Mouse (Mus musculus): ENCODE results near the gene Susd3. TPM values are rescaled to one million over a fixed set of nuclear protein-coding genes. Genes with fewer than 3 reads are reported as not detected.

The Susd3 gene
- polyA plus RNA-seq, 1 experiment from 2014 or later = 44.8 TPM

DNA sequence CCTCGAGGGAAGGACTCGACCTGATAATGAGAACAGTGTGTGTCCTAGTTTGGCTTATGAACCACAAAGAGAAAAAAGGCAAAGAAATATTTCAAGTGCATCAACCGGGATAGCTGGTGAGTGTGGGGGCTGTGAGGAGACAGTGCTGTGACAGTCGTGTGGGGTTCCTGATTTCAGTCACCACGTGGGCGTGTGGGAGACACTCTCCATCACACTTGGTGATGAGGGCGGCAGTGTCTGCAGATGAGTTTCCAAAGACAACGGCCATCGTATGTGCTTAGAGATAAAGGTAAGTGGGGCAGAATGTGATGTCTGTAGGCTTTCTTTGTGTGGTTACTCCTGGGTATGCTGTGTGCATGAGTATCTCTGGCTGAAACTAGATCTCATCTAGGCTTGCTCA is 35.2 kb upstream of the Susd3 start:
- H3K9ac ChIP-seq (ENCODE audit: low read depth, low read length) = no peak overlapping the region
- TF ChIP-seq CTCF (IDR thresholded peaks at IDR 0.05; ENCODE audit: low read depth) = no peak
- no peaks in the 10 kb centered on the region for H3K4me1 ChIP-seq (replicated peaks; ENCODE audit: insufficient read depth, low read length)
- 76% methylated on average over 9 of the region's 9 CpGs for WGBS
- H3K27me3 ChIP-seq (ENCODE audit: insufficient read depth, low read length) = no peaks in the 10 kb centered on the region
- DNase-seq (ENCODE audit: low spot score) (no peak), ATAC-seq (replicated peaks; ENCODE audit: low FRiP score, low read depth) (no peak)
- H3K27ac ChIP-seq = no peak overlapping the region
- no peaks in the 10 kb centered on the region for H3K36me3 ChIP-seq (ENCODE audit: insufficient read depth, low read length)
- H3K9me3 ChIP-seq (replicated peaks; ENCODE audit: low read length) = no peaks in the 10 kb centered on the region
- H3K4me3 ChIP-seq (replicated peaks; ENCODE audit: low read depth, low read length) = no peak overlapping the region
- H3K4me2 ChIP-seq (ENCODE audit: low read length) = no peak overlapping the region

DNA sequence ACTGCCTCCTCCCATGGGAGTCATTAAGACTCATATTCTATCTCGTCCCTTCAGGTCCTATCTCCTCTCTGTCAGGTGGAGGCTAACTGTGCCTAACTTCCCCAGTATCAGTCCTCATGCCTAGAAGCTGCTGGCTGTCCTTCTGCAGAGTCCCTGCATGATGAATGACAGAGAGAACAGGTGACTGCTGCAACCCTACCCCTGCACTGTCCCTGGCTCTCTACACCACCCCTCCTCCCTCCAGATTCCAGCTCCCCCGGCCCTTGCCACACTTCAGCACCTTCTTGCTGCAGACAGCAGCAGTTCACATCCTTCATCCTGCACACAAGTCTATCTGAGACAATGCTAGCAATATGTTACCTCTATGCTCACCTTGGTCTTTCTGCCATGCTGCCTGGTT is 33.7 kb upstream of the Susd3 start:
- H3K4me3 ChIP-seq (replicated peaks; ENCODE audit: low read depth, low read length) = no peak overlapping the region
- TF ChIP-seq CTCF (IDR thresholded peaks at IDR 0.05; ENCODE audit: low read depth) = no peak
- H3K36me3 ChIP-seq (ENCODE audit: insufficient read depth, low read length) = no peaks in the 10 kb centered on the region
- no peaks in the 10 kb centered on the region for H3K9me3 ChIP-seq (replicated peaks; ENCODE audit: low read length)
- ATAC-seq (replicated peaks; ENCODE audit: low FRiP score, low read depth) = no peak
- H3K4me1 ChIP-seq (replicated peaks; ENCODE audit: insufficient read depth, low read length) = no peaks in the 10 kb centered on the region
- no peaks in the 10 kb centered on the region for H3K27me3 ChIP-seq (ENCODE audit: insufficient read depth, low read length)
- H3K4me2 ChIP-seq (ENCODE audit: low read length) = no peak overlapping the region
- no peak overlapping the region for H3K27ac ChIP-seq
- no peak for DNase-seq (ENCODE audit: low spot score)
- WGBS = 34% methylated on average over 2 of the region's 2 CpGs
- no peak overlapping the region for H3K9ac ChIP-seq (ENCODE audit: low read depth, low read length)

DNA sequence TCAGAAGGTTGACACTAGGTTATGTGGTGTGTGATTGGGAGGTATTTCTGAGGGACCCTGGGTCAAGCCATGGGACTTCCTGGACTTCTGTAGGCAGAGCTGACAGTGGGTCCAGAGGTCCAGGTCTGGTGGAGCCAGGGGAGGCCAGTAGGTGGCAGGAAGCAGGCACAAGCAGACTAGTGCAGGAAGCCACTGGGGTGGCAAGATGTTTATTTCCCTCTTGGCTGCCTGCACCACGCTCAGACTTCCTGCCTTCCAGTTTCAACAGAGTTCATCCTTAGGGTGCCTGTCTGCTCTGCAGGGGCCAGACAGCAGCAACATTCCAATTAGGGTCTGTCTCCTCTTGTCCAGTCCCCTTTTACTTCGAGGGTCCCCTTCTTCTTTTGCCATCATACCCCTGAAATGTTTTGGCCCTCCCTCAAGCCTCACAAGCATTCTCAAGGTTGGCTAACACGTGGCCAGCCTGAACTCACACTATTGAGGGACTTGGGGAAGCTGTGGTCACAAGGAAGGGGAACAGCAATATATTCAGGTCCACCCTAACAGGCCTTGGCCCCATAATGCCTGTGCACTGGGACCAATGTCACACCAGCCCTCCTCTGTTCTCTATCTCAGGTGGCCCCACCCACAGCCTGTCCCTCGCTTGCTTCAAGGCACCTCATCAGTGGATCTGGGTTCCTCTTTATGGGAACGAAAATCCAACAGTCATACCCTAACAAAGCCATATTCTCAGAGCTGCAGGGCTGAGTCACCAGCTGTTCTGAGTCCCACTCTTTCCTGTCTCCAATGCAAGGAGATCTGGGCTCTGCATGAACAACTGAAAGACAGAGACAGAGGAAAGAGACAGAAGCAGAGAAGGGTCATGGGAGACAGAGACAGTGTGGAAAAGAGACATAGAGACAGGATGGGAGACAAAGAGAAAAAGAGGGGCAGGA is 23.6 kb upstream of the Susd3 start:
- Histone ChIP-seq H3K36me3 (ENCODE audit: insufficient read depth, low read length) (no peaks in the 10 kb centered on the region), H3K27ac (no peak overlapping the region), H3K4me3 (replicated peaks; ENCODE audit: low read depth, low read length) (no peak overlapping the region), H3K4me2 (ENCODE audit: low read length) (no peak overlapping the region), H3K4me1 (replicated peaks; ENCODE audit: insufficient read depth, low read length) (no peaks in the 10 kb centered on the region), H3K9ac (ENCODE audit: low read depth, low read length) (no peak overlapping the region), H3K27me3 (ENCODE audit: insufficient read depth, low read length) (no peaks in the 10 kb centered on the region), H3K9me3 (replicated peaks; ENCODE audit: low read length) (no peaks in the 10 kb centered on the region)
- peak; percentile 52 for TF ChIP-seq CTCF (IDR thresholded peaks at IDR 0.05; ENCODE audit: low read depth)
- 57% methylated on average over 5 of the region's 5 CpGs for WGBS
- DNase-seq (ENCODE audit: low spot score) = peak; percentile 16
- peak; percentile 57; the same call in 1 of the 2 replicates for ATAC-seq (replicated peaks; ENCODE audit: low FRiP score, low read depth)

DNA sequence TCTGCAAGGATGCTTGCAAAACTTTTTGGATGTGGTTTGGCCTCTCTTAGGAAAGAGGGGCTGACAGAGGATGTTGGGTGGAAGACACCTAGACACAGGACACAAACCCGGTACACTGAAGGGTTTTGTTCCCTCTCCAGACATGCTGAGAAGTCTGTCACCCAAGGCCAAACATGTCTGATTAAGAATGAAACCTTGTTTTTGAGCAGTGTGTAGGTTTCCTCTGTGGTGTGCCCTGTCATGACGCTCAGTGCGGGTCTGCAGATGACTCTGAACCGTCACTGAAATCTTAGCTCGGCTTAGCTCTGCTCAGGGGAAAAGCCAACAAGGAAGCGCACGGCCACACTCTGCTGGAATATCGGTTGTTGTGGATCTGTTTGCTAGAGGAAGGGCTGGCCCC is 22.0 kb upstream of the Susd3 start:
- H3K27me3 ChIP-seq (ENCODE audit: insufficient read depth, low read length) = no peaks in the 10 kb centered on the region
- no peak for ATAC-seq (replicated peaks; ENCODE audit: low FRiP score, low read depth)
- WGBS = 79% methylated on average over 8 of the region's 8 CpGs

DNA sequence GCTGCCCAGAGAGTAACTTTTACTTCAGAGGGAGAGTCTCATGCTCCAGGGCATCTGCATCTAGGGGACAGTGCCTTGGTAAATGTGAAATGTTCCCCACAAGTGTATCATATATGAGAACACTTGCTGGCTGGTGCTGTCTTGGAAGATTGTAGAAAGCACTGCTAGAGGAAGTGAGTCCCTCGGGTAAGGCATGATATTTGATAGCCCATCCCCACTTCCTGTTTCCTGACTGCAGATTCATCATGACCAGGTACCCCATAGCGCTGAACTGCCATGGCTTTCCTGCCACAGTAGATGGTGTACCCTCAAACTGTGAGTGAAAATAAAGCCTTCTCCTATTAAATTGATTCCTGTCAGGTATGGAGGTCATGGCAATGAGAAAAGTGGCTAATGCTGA is 19.1 kb upstream of the Susd3 start:
- Histone ChIP-seq H3K27ac (no peak overlapping the region), H3K9ac (ENCODE audit: low read depth, low read length) (no peak overlapping the region), H3K9me3 (replicated peaks; ENCODE audit: low read length) (no peaks in the 10 kb centered on the region), H3K27me3 (ENCODE audit: insufficient read depth, low read length) (no peaks in the 10 kb centered on the region), H3K4me3 (replicated peaks; ENCODE audit: low read depth, low read length) (no peak overlapping the region), H3K36me3 (ENCODE audit: insufficient read depth, low read length) (no peaks in the 10 kb centered on the region), H3K4me1 (replicated peaks; ENCODE audit: insufficient read depth, low read length) (no peaks in the 10 kb centered on the region), H3K4me2 (ENCODE audit: low read length) (no peak overlapping the region)
- WGBS = 26% methylated on average over 2 of the region's 2 CpGs
- ATAC-seq (replicated peaks; ENCODE audit: low FRiP score, low read depth) = no peak
- no peak for TF ChIP-seq CTCF (IDR thresholded peaks at IDR 0.05; ENCODE audit: low read depth)
- no peak for DNase-seq (ENCODE audit: low spot score)

More for the DNA sequence above, 22.0 kb upstream of the Susd3 start:
- Histone ChIP-seq H3K4me3 (replicated peaks; ENCODE audit: low read depth, low read length) (no peak overlapping the region), H3K4me1 (replicated peaks; ENCODE audit: insufficient read depth, low read length) (no peaks in the 10 kb centered on the region), H3K36me3 (ENCODE audit: insufficient read depth, low read length) (no peaks in the 10 kb centered on the region), H3K4me2 (ENCODE audit: low read length) (no peak overlapping the region), H3K27ac (no peak overlapping the region), H3K9ac (ENCODE audit: low read depth, low read length) (no peak overlapping the region), H3K9me3 (replicated peaks; ENCODE audit: low read length) (no peaks in the 10 kb centered on the region)
- TF ChIP-seq CTCF (IDR thresholded peaks at IDR 0.05; ENCODE audit: low read depth) = no peak
- no peak for DNase-seq (ENCODE audit: low spot score)

DNA sequence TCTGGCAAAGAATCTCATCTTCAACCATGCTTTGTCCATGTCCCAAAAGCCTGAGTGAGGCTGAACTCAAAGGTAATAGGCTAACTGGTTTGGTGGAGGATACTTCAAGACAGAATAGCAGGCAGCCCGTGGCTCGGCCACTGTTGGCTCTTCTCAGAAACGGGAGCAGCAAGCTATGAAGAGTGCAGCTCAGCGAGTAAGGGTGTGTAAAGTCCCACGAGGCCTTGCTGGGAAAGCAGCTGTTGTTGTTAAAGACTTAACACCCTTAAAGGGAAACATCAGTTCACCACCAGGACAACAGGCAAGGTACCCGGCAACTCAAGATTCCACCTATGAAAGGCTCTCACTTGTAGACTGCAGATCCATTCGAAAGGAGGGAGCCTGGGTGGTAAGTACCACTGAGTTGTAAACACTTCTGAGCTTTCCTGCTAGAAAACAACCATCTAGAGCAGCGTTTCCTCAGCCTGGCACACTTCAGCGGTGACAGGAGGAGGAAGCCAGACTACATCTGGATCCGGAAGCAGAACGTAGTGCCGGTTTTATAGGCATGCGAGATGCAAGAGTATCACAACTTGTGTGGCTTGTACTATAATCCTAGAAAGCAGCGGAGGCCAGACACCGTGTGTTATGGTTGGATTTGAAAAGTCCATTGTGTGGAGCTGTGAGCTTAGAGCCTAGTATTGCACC is 11.7 kb upstream of the Susd3 start:
- no peak overlapping the region for H3K27ac ChIP-seq
- no peaks in the 10 kb centered on the region for H3K36me3 ChIP-seq (ENCODE audit: insufficient read depth, low read length)
- H3K4me1 ChIP-seq (replicated peaks; ENCODE audit: insufficient read depth, low read length) = no peaks in the 10 kb centered on the region
- H3K9ac ChIP-seq (ENCODE audit: low read depth, low read length) = no peak overlapping the region
- no peak for ATAC-seq (replicated peaks; ENCODE audit: low FRiP score, low read depth)
- no peak for DNase-seq (ENCODE audit: low spot score)
- H3K9me3 ChIP-seq (replicated peaks; ENCODE audit: low read length) = no peaks in the 10 kb centered on the region
- no peak for TF ChIP-seq CTCF (IDR thresholded peaks at IDR 0.05; ENCODE audit: low read depth)
- no peak overlapping the region for H3K4me2 ChIP-seq (ENCODE audit: low read length)
- no peaks in the 10 kb centered on the region for H3K27me3 ChIP-seq (ENCODE audit: insufficient read depth, low read length)
- no peak overlapping the region for H3K4me3 ChIP-seq (replicated peaks; ENCODE audit: low read depth, low read length)
- WGBS = 58% methylated on average over 15 of the region's 15 CpGs
